Mouse (Mus musculus): Measurements from ENCODE around the gene Arfgap1. TPM values are rescaled to one million over a fixed set of nuclear protein-coding genes. Genes with fewer than 3 reads are reported as not detected.

Arfgap1 gene
- total RNA-seq, 2 experiments from 2014 or later = 135 to 155 TPM

- intact Hi-C loops (cut with DNase I) = no loop called here
- DNase-seq (ENCODE audit: extremely low spot score in 1 of 2, low spot score in 2 of 2) = no peak
- Histone ChIP-seq H3K27ac (peak overlapping the region; percentile 94), H3K4me3 (peak overlapping the region; percentile 74)
- TF ChIP-seq CTCF (IDR thresholded peaks at IDR 0.05) = no peak
Observed at GRCm38 (mm10) chr2:180953638-180954037, 13.4 kb upstream of the Arfgap1 start.

GRCm38 (mm10) chr2:180954061-180955047 lies 12.7 kb upstream of the Arfgap1 start, which contains the start of gene Nkain4:
TSS of gene Nkain4 (minus strand) at chr2:180954699.
- Histone ChIP-seq H3K27ac (peak within 1 kb of the TSS; percentile 94), H3K4me3 (peak within 1 kb of the TSS; percentile 74)
- peak; percentile 43 for TF ChIP-seq CTCF (IDR thresholded peaks at IDR 0.05)
- DNase-seq (ENCODE audit: extremely low spot score in 1 of 2, low spot score in 2 of 2) = peak; percentile 43 to 51
- intact Hi-C loops (cut with DNase I) = no loop called here

GRCm38 (mm10) chr2:180959605-180960004 lies 7.4 kb upstream of the Arfgap1 start:
- no peak for TF ChIP-seq CTCF (IDR thresholded peaks at IDR 0.05)
- no peak for DNase-seq (ENCODE audit: extremely low spot score in 1 of 2, low spot score in 2 of 2)
- H3K4me3 ChIP-seq = no peak overlapping the region
- no peak overlapping the region for H3K27ac ChIP-seq
- intact Hi-C loops (cut with DNase I) = loop anchor here (10.0 kb wide), 1 partner anchor 375 kb away; the partner anchor contains the start of genes Mrgbp and Ogfr

GRCm38 (mm10) chr2:180960187-180960586 lies 6.8 kb upstream of the Arfgap1 start:
- intact Hi-C loops (cut with DNase I) = loop anchor here (10.0 kb wide), 1 partner anchor 375 kb away; the partner anchor contains the start of genes Mrgbp and Ogfr
- Histone ChIP-seq H3K27ac (no peak overlapping the region), H3K4me3 (no peak overlapping the region)
- DNase-seq (ENCODE audit: extremely low spot score in 1 of 2, low spot score in 2 of 2) = no peak
- TF ChIP-seq CTCF (IDR thresholded peaks at IDR 0.05) = no peak

GRCm38 (mm10) chr2:180962616-180963308 lies 4.3 kb upstream of the Arfgap1 start:
- Histone ChIP-seq H3K4me3 (no peak overlapping the region), H3K27ac (no peak overlapping the region)
- DNase-seq (ENCODE audit: extremely low spot score in 1 of 2, low spot score in 2 of 2) = no peak
- no peak for TF ChIP-seq CTCF (IDR thresholded peaks at IDR 0.05)
- intact Hi-C loops (cut with DNase I) = loop anchor here (1.0 to 10.0 kb wide), 2 partner anchors 37 to 378 kb away; partner anchors contain the start of genes Mrgbp and Ogfr

- DNase-seq (ENCODE audit: extremely low spot score in 1 of 2, low spot score in 2 of 2) = peak; percentile 75 to 82
- no peak overlapping the region for H3K27ac ChIP-seq
- intact Hi-C loops (cut with DNase I) = loop anchor here (1.0 to 10.0 kb wide), 2 partner anchors 39 to 379 kb away; partner anchors contain the start of genes Mrgbp and Ogfr
- no peak overlapping the region for H3K4me3 ChIP-seq
- TF ChIP-seq CTCF (IDR thresholded peaks at IDR 0.05) = peak; percentile 99
Observed at GRCm38 (mm10) chr2:180963956-180964355, 3.1 kb upstream of the Arfgap1 start.

GRCm38 (mm10) chr2:180966092-180966882 lies 738 bp upstream of the Arfgap1 start:
- peak overlapping the region; percentile 99 for H3K27ac ChIP-seq
- DNase-seq (ENCODE audit: extremely low spot score in 1 of 2, low spot score in 2 of 2) = no peak
- peak overlapping the region; percentile 92 for H3K4me3 ChIP-seq
- intact Hi-C loops (cut with DNase I) = loop anchor here (10.0 kb wide), 1 partner anchor 381 kb away; the partner anchor contains the start of genes Mrgbp and Ogfr
- peak; percentile 61 for TF ChIP-seq CTCF (IDR thresholded peaks at IDR 0.05)

- no peak overlapping the region for H3K4me3 ChIP-seq
- intact Hi-C loops (cut with DNase I) = no loop called here
- no peak for TF ChIP-seq CTCF (IDR thresholded peaks at IDR 0.05)
- H3K27ac ChIP-seq = no peak overlapping the region
- DNase-seq (ENCODE audit: extremely low spot score in 1 of 2, low spot score in 2 of 2) = no peak
Observed at GRCm38 (mm10) chr2:180981133-180981532, 14.1 kb downstream of the Arfgap1 start.

- Histone ChIP-seq H3K27ac (no peak overlapping the region), H3K4me3 (no peak overlapping the region)
- intact Hi-C loops (cut with DNase I) = no loop called here
- TF ChIP-seq CTCF (IDR thresholded peaks at IDR 0.05) = no peak
- no peak for DNase-seq (ENCODE audit: extremely low spot score in 1 of 2, low spot score in 2 of 2)
Observed at GRCm38 (mm10) chr2:180985635-180986034, 18.6 kb downstream of the Arfgap1 start.

- H3K27ac ChIP-seq = 0 out of 2 replicates have a peak within 1 kb of the TSS, but pooled peaks have one; percentile 4
- intact Hi-C loops (cut with DNase I) = no loop called here
- TF ChIP-seq CTCF (IDR thresholded peaks at IDR 0.05) = no peak
- no peak for DNase-seq (ENCODE audit: extremely low spot score in 1 of 2, low spot score in 2 of 2)
- no peak within 1 kb of the TSS for H3K4me3 ChIP-seq
Observed at GRCm38 (mm10) chr2:180986449-180986848, 19.4 kb downstream of the Arfgap1 start, which contains the start of gene Col20a1. TSS of gene Col20a1 (plus strand) at chr2:180986535.

GRCm38 (mm10) chr2:180987001-180987400 lies 20.0 kb downstream of the Arfgap1 start:
- no peak overlapping the region for H3K4me3 ChIP-seq
- intact Hi-C loops (cut with DNase I) = no loop called here
- no peak for DNase-seq (ENCODE audit: extremely low spot score in 1 of 2, low spot score in 2 of 2)
- H3K27ac ChIP-seq = 0 out of 2 replicates have a peak overlapping the region, but pooled peaks have one; percentile 4
- no peak for TF ChIP-seq CTCF (IDR thresholded peaks at IDR 0.05)

Measured in left cerebral cortex, adult 2 months (tissue).